In the genomic region with DNA sequence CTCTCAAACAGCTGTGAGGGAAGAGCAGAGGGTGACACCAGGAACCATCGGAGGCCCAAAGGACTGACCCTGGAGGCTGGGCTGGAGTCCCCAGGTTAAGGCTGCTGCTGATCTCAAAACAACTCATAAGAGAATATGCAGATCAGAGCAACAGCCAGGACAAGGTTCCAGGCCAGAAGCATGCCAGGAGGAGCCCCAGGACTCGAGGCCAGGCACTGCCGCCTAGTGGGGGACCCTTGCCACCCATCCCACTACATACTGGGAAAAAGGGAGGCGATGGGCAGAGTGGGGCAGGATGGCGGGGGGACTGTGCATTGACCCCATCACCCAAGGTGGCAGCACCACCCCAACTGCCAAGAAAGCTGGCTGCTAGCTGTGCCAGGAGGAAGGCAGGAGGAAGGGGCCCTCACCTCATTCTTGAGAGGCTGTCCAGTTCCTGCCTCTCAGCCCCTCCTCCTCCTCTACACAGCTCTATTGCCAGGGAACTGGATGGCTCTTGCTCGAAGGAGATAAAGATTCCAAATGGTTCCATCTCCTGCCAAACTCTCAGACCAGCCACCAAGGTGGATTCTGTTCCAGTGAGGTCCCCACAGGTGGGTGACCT, we compare ENCODE assay signal across 13 mouse cellular contexts.
DNase-seq lines count a peak whose midpoint lies in the region; ATAC-seq and TF ChIP-seq lines count a peak whose summit lies in the region.
"Had no signal": no experiment of that assay in that cellular context is flagged by ENCODE, and none has a peak within 500 bp of the region (broad histone marks: within the 10 kb centered on the region; RNA-seq: fewer than 3 reads in every experiment).

No protein-coding gene starts in this region.

- no peak overlapping the region for H3K27ac ChIP-seq in gastrocnemius, adult 2 months
- H3K27ac ChIP-seq in liver, adult 2 months (replicated peaks; ENCODE audit: insufficient read depth, low read depth, low read length), result no peak overlapping the region
- no peak overlapping the region for H3K27ac ChIP-seq in liver, embryonic 12.5 days
- H3K27ac ChIP-seq: embryonic facial prominence, embryonic 15.5 days; heart, embryonic 10.5 days; midbrain, embryonic 12.5 days had no signal

- ATAC-seq in liver, embryonic 12.5 days, result no peak

- no peaks in the 10 kb centered on the region for H3K79me2 ChIP-seq in liver, adult 2 months (ENCODE audit: control insufficient read depth, insufficient read depth, low read length)

- peak; percentile 5; the same call in 1 of the 2 replicates for TF ChIP-seq CTCF in gastrocnemius, adult 2 months (IDR thresholded peaks at IDR 0.05)
- TF ChIP-seq CTCF in liver, adult 2 months (IDR thresholded peaks at IDR 0.05; ENCODE audit: low read depth, low read length), result 0 out of 2 replicates have a peak, but pooled peaks have one; percentile 22

- no peaks in the 10 kb centered on the region for H3K27me3 ChIP-seq in liver, adult 2 months (ENCODE audit: control insufficient read depth, insufficient read depth, low read length)
- no peaks in the 10 kb centered on the region for H3K27me3 ChIP-seq in liver, embryonic 12.5 days (replicated peaks)
- H3K27me3 ChIP-seq: embryonic facial prominence, embryonic 15.5 days; midbrain, embryonic 12.5 days had no signal

- no peak for DNase-seq in gastrocnemius, adult 2 months
- no peak for DNase-seq in gastrocnemius, postnatal 14 days
- DNase-seq in liver, adult 2 months (ENCODE audit: extremely low read depth, low read depth, low spot score), result no peak
- peak; percentile 75 for DNase-seq in NIH3T3 (ENCODE audit: low read depth)
- peak; percentile 31 to 43 for DNase-seq in kidney, postnatal 4 days
- no peak for DNase-seq in ovary, adult 18-20 months (ENCODE audit: low spot score)
- no peak for DNase-seq in layer of hippocampus, adult 8-10 months (ENCODE audit: low spot score in 2 of 2)
- DNase-seq: retina, postnatal 1 day; thymus, adult 18-20 months had no signal

- H3K4me2 ChIP-seq in liver, embryonic 12.5 days, result no peak overlapping the region
- H3K4me2 ChIP-seq: embryonic facial prominence, embryonic 15.5 days; midbrain, embryonic 12.5 days had no signal

- 69% methylated on average over 6 of the region's 6 CpGs for WGBS in liver, adult 2 months
- WGBS in liver, embryonic 12.5 days (ENCODE audit: insufficient replicate concordance), result 47% methylated on average over 6 of the region's 6 CpGs

- no peak overlapping the region for H3K9ac ChIP-seq in liver, adult 2 months (ENCODE audit: low read depth, low read length)
- H3K9ac ChIP-seq in liver, embryonic 12.5 days, result no peak overlapping the region
- H3K9ac ChIP-seq: embryonic facial prominence, embryonic 15.5 days; midbrain, embryonic 12.5 days had no signal

- H3K36me3 ChIP-seq in liver, adult 2 months (ENCODE audit: control insufficient read depth, insufficient read depth, low read length), result no peaks in the 10 kb centered on the region
- no peaks in the 10 kb centered on the region for H3K36me3 ChIP-seq in liver, embryonic 12.5 days
- H3K36me3 ChIP-seq: embryonic facial prominence, embryonic 15.5 days; heart, embryonic 10.5 days; midbrain, embryonic 12.5 days had no signal

- intact Hi-C loops in gastrocnemius, adult 2 months (cut with DNase I), result no loop called here
- intact Hi-C loops in gastrocnemius, postnatal 14 days (cut with DNase I; ENCODE audit: low total_unique reads), result no loop called here

- H3K4me3 ChIP-seq in gastrocnemius, adult 2 months, result no peak overlapping the region
- H3K4me3 ChIP-seq in liver, adult 2 months (ENCODE audit: insufficient read depth, low read depth, low read length), result no peak overlapping the region
- H3K4me3 ChIP-seq in liver, embryonic 12.5 days, result no peak overlapping the region
- H3K4me3 ChIP-seq: embryonic facial prominence, embryonic 15.5 days; heart, embryonic 10.5 days; midbrain, embryonic 12.5 days had no signal

- H3K4me1 ChIP-seq in liver, adult 2 months (ENCODE audit: control insufficient read depth, insufficient read depth, low read length), result no peaks in the 10 kb centered on the region
- no peaks in the 10 kb centered on the region for H3K4me1 ChIP-seq in liver, embryonic 12.5 days
- H3K4me1 ChIP-seq: midbrain, embryonic 12.5 days had no signal

- TF ChIP-seq POLR2A in liver, adult 2 months (IDR thresholded peaks at IDR 0.05; ENCODE audit: extremely low read depth, insufficient read depth, low read length), result no peak

- no peaks in the 10 kb centered on the region for H3K9me3 ChIP-seq in liver, embryonic 12.5 days (replicated peaks)
- H3K9me3 ChIP-seq: embryonic facial prominence, embryonic 15.5 days; heart, embryonic 10.5 days; midbrain, embryonic 12.5 days had no signal

Comparison
In these comparisons a context has a peak if more than half of its experiments do, and no peak if none do; other contexts are left out.
1. DNase-seq: peak in NIH3T3 (single experiment) and kidney, postnatal 4 days (2 of 2); none in gastrocnemius, adult 2 months (single experiment), gastrocnemius, postnatal 14 days (single experiment), liver, adult 2 months (single experiment), ovary, adult 18-20 months (single experiment) and layer of hippocampus, adult 8-10 months (0 of 2).